Mouse (Mus musculus): ENCODE results near the gene Car5b.

GRCm38 (mm10) chrX:163987718-163988374 lies 40.0 kb downstream of the Car5b start:
- TF ChIP-seq POLR2A (IDR thresholded peaks at IDR 0.05; ENCODE audit: borderline replicate concordance, extremely low read depth, insufficient read depth, insufficient read length, poor library complexity, severe bottlenecking) (no peak), CTCF (IDR thresholded peaks at IDR 0.05; ENCODE audit: borderline replicate concordance, extremely low read depth, insufficient read depth, insufficient read length) (no peak)
